Mouse (Mus musculus) stomach, embryonic 15.5 days (tissue): ENCODE results near the gene Tmem176b. TPM values are rescaled to one million over a fixed set of nuclear protein-coding genes. Genes with fewer than 3 reads are reported as not detected.
A peak's percentile ranks its signal among the peaks of the same experiment; 100 is the strongest.
"Not testable (repeated sequence)": the region's sequence is repeated elsewhere in the genome, so short reads cannot be mapped to it uniquely, and the experiment has no call there.

Experiments used
- ATAC-seq: fragments of 200-750 bp; cut with Nextera tagmentation; 2 replicates; pipeline ENCODE4 v1.8.0; 2017; ENCODE audit warnings: low read depth, moderate number of reproducible peaks, moderate TSS enrichment; ENCODE audit not compliant: insufficient read depth, low FRiP score
- H3K27ac ChIP-seq: fragments of 300-500 bp; sonication (generic); 2 replicates; pipeline ENCODE4 v1.5.1; 2015; ENCODE audit warnings: mild to moderate bottlenecking, inconsistent platforms
- H3K27me3 ChIP-seq: fragments of 300-500 bp; sonication (generic); replicated peaks from 2 replicates; pipeline ENCODE4 v1.6.1; 2015; ENCODE audit warnings: inconsistent platforms
- H3K36me3 ChIP-seq: fragments of 300-500 bp; sonication (generic); 2 replicates; pipeline ENCODE4 v1.6.1; 2015; ENCODE audit warnings: inconsistent platforms
- H3K4me1 ChIP-seq: fragments of 300-500 bp; sonication (generic); 2 replicates; pipeline ENCODE4 v1.6.1; 2015; ENCODE audit warnings: inconsistent platforms
- H3K4me2 ChIP-seq: fragments of 300-500 bp; sonication (generic); 2 replicates; pipeline ENCODE4 v1.6.1; 2015; ENCODE audit warnings: mild to moderate bottlenecking, inconsistent platforms
- H3K4me3 ChIP-seq: fragments of 300-500 bp; sonication (generic); replicated peaks from 2 replicates; pipeline ENCODE4 v1.5.1; 2015; ENCODE audit warnings: inconsistent platforms
- H3K9ac ChIP-seq: fragments of 300-500 bp; sonication (generic); 2 replicates; pipeline ENCODE4 v1.6.1; 2015; ENCODE audit warnings: inconsistent platforms
- H3K9me3 ChIP-seq: fragments of 300-500 bp; sonication (generic); 2 replicates; pipeline ENCODE4 v1.6.1; 2016; ENCODE audit warnings: inconsistent platforms
- WGBS: fragments of 180-500 bp; shearing (Covaris S2); methylation state at CpG from one replicate; pipeline ENCODE4 v1.1.7; 2015; 5-methylcytosine and 5-hydroxymethylcytosine counted together
- polyA plus RNA-seq: library from polyadenylated mRNA; unstranded; fragments of >200 nt; fragmentation: Nextera tagmentation; extraction: Ambion mirVana; gene quantifications from 2 replicates; pipeline ENCODE4 v1.2.1, GENCODE M21; 2015

The Tmem176b gene
- polyA plus RNA-seq, 1 experiment from 2014 or later, result 315 TPM

- WGBS, result 60% methylated on average over 6 of the region's 6 CpGs
- no peak overlapping the region for H3K27ac ChIP-seq
- peak overlapping the region; percentile 81 for H3K4me2 ChIP-seq
- no peaks in the 10 kb centered on the region for H3K9me3 ChIP-seq
- no peak overlapping the region for H3K9ac ChIP-seq
- H3K4me3 ChIP-seq, result 0 out of 2 replicates have a peak overlapping the region, but pooled peaks have one; percentile 1
- peaks cover 22% of the 10 kb centered on the region for H3K4me1 ChIP-seq
- H3K27me3 ChIP-seq, result no peaks in the 10 kb centered on the region
- ATAC-seq, result no peak
- H3K36me3 ChIP-seq, result peaks cover 33% of the 10 kb centered on the region
These were observed 2.8 kb downstream of the Tmem176b start for GRCm38 (mm10) chr6:48838321-48839080.

GRCm38 (mm10) chr6:48837516-48837915 lies 3.8 kb downstream of the Tmem176b start:
- Histone ChIP-seq H3K4me3 (no peak overlapping the region), H3K27ac (no peak overlapping the region), H3K36me3 (peaks cover 40% of the 10 kb centered on the region), H3K4me1 (peaks cover 22% of the 10 kb centered on the region), H3K4me2 (no peak overlapping the region), H3K9me3 (no peaks in the 10 kb centered on the region), H3K27me3 (no peaks in the 10 kb centered on the region), H3K9ac (no peak overlapping the region)
- ATAC-seq, result no peak
- WGBS, result 89% methylated on average over 7 of the region's 7 CpGs

GRCm38 (mm10) chr6:48836146-48836545 lies 5.2 kb downstream of the Tmem176b start:
- Histone ChIP-seq H3K9me3 (no peaks in the 10 kb centered on the region), H3K27ac (no peak overlapping the region), H3K9ac (no peak overlapping the region), H3K4me1 (peaks cover 16% of the 10 kb centered on the region), H3K4me2 (no peak overlapping the region), H3K4me3 (no peak overlapping the region), H3K27me3 (no peaks in the 10 kb centered on the region), H3K36me3 (peaks cover 44% of the 10 kb centered on the region)
- ATAC-seq, result no peak
- WGBS, result 87% methylated on average over 5 of the region's 5 CpGs

GRCm38 (mm10) chr6:48835241-48835640 lies 6.1 kb downstream of the Tmem176b start:
- Histone ChIP-seq H3K36me3 (peaks cover 44% of the 10 kb centered on the region), H3K4me1 (peaks cover 19% of the 10 kb centered on the region)

GRCm38 (mm10) chr6:48833515-48833914 lies 7.8 kb downstream of the Tmem176b start:
- no peak overlapping the region for H3K4me3 ChIP-seq
- H3K27ac ChIP-seq, result no peak overlapping the region
- H3K4me1 ChIP-seq, result peaks cover 6% of the 10 kb centered on the region; the same call in 1 of the 2 replicates
- 96% methylated on average over 4 of the region's 4 CpGs for WGBS
- no peak for ATAC-seq
- no peak overlapping the region for H3K9ac ChIP-seq
- no peak overlapping the region for H3K4me2 ChIP-seq
- peaks cover 44% of the 10 kb centered on the region for H3K36me3 ChIP-seq
- H3K9me3 ChIP-seq, result no peaks in the 10 kb centered on the region
- no peaks in the 10 kb centered on the region for H3K27me3 ChIP-seq

More at GRCm38 (mm10) chr6:48835241-48835640, 6.1 kb downstream of the Tmem176b start:
- no peak for ATAC-seq
- no peak overlapping the region for H3K4me2 ChIP-seq
- no peak overlapping the region for H3K27ac ChIP-seq
- no peak overlapping the region for H3K4me3 ChIP-seq
- H3K9me3 ChIP-seq, result no peaks in the 10 kb centered on the region
- H3K9ac ChIP-seq, result no peak overlapping the region
- no peaks in the 10 kb centered on the region for H3K27me3 ChIP-seq
- WGBS, result 78% methylated on average over 5 of the region's 5 CpGs

GRCm38 (mm10) chr6:48832426-48832825 lies 8.9 kb downstream of the Tmem176b start:
- Histone ChIP-seq H3K4me3 (no peak overlapping the region), H3K9ac (no peak overlapping the region), H3K4me2 (no peak overlapping the region), H3K4me1 (peaks cover 4% of the 10 kb centered on the region; the same call in 1 of the 2 replicates), H3K36me3 (peaks cover 43% of the 10 kb centered on the region), H3K27ac (no peak overlapping the region), H3K9me3 (no peaks in the 10 kb centered on the region), H3K27me3 (no peaks in the 10 kb centered on the region)
- ATAC-seq, result no peak
- 81% methylated on average over 1 of the region's 1 CpGs for WGBS

GRCm38 (mm10) chr6:48831141-48831540 lies 10.2 kb downstream of the Tmem176b start:
- WGBS, result 82% methylated on average over 5 of the region's 5 CpGs
- H3K36me3 ChIP-seq, result peaks cover 38% of the 10 kb centered on the region
- no peak overlapping the region for H3K9ac ChIP-seq
- peaks cover 4% of the 10 kb centered on the region; the same call in 1 of the 2 replicates for H3K4me1 ChIP-seq
- no peak overlapping the region for H3K4me2 ChIP-seq
- peak overlapping the region; percentile 40; the same call in 1 of the 2 replicates for H3K27ac ChIP-seq
- no peaks in the 10 kb centered on the region for H3K9me3 ChIP-seq
- no peak for ATAC-seq
- no peaks in the 10 kb centered on the region for H3K27me3 ChIP-seq
- H3K4me3 ChIP-seq, result no peak overlapping the region

- H3K9ac ChIP-seq, result no peak overlapping the region
- WGBS, result 20% methylated on average over 1 of the region's 1 CpGs
- no peaks in the 10 kb centered on the region for H3K9me3 ChIP-seq
- H3K4me2 ChIP-seq, result no peak overlapping the region
- ATAC-seq, result no peak; the same call in 1 of the 2 replicates
- peaks cover 30% of the 10 kb centered on the region for H3K36me3 ChIP-seq
- H3K4me3 ChIP-seq, result no peak overlapping the region
- peaks cover 4% of the 10 kb centered on the region; the same call in 1 of the 2 replicates for H3K4me1 ChIP-seq
- H3K27ac ChIP-seq, result peak overlapping the region; percentile 40
- H3K27me3 ChIP-seq, result no peaks in the 10 kb centered on the region
These were observed 11.1 kb downstream of the Tmem176b start for GRCm38 (mm10) chr6:48830241-48830640.

GRCm38 (mm10) chr6:48829651-48830050 lies 11.6 kb downstream of the Tmem176b start:
- H3K4me1 ChIP-seq, result peaks cover 4% of the 10 kb centered on the region; the same call in 1 of the 2 replicates
- no peaks in the 10 kb centered on the region for H3K9me3 ChIP-seq
- peaks cover 24% of the 10 kb centered on the region for H3K36me3 ChIP-seq
- H3K27ac ChIP-seq, result peak overlapping the region; percentile 40; the same call in 1 of the 2 replicates
- ATAC-seq, result no peak
- no peak overlapping the region for H3K9ac ChIP-seq
- H3K27me3 ChIP-seq, result no peaks in the 10 kb centered on the region
- no peak overlapping the region for H3K4me2 ChIP-seq
- H3K4me3 ChIP-seq, result no peak overlapping the region

GRCm38 (mm10) chr6:48828976-48829375 lies 12.3 kb downstream of the Tmem176b start:
- WGBS, result 46% methylated on average over 1 of the region's 1 CpGs
- Histone ChIP-seq H3K4me2 (no peak overlapping the region), H3K9me3 (no peaks in the 10 kb centered on the region), H3K27me3 (no peaks in the 10 kb centered on the region), H3K4me3 (no peak overlapping the region), H3K4me1 (peaks cover 4% of the 10 kb centered on the region; the same call in 1 of the 2 replicates), H3K36me3 (peaks cover 17% of the 10 kb centered on the region), H3K9ac (no peak overlapping the region), H3K27ac (no peak overlapping the region)
- no peak for ATAC-seq

GRCm38 (mm10) chr6:48825016-48825415 lies 16.3 kb downstream of the Tmem176b start:
- Histone ChIP-seq H3K4me2 (no peak overlapping the region), H3K9me3 (no peaks in the 10 kb centered on the region)
- peak; percentile 65; the same call in 1 of the 2 replicates for ATAC-seq

GRCm38 (mm10) chr6:48821991-48822785 lies 19.1 kb downstream of the Tmem176b start:
- 78% methylated on average over 7 of the region's 7 CpGs for WGBS
- ATAC-seq, H3K4me2 ChIP-seq, H3K4me1 ChIP-seq, H3K27ac ChIP-seq, H3K36me3 ChIP-seq, H3K9ac ChIP-seq, H3K4me3 ChIP-seq, H3K9me3 ChIP-seq, H3K27me3 ChIP-seq: not testable (repeated sequence)

More at GRCm38 (mm10) chr6:48825016-48825415, 16.3 kb downstream of the Tmem176b start:
- Histone ChIP-seq H3K36me3 (no peaks in the 10 kb centered on the region), H3K27ac (no peak overlapping the region), H3K4me3 (no peak overlapping the region), H3K4me1 (no peaks in the 10 kb centered on the region; the same call in 1 of the 2 replicates), H3K27me3 (no peaks in the 10 kb centered on the region), H3K9ac (no peak overlapping the region)
- WGBS, result 49% methylated on average over 7 of the region's 7 CpGs
